Mouse (Mus musculus) lung, adult 2 months (tissue): ENCODE data around the gene Acrbp.

Source experiments
- CTCF ChIP-seq: fragments of 200-500 bp; IDR thresholded peaks from 2 replicates; pipeline ENCODE4 v1.5.1; 2011; ENCODE audit warnings: mild to moderate bottlenecking, low read length, control low read depth; ENCODE audit not compliant: insufficient read depth
- POLR2A ChIP-seq: fragments of 200-500 bp; IDR thresholded peaks from 2 replicates; pipeline ENCODE4 v1.6.1; 2011; ENCODE audit warnings: low read depth, mild to moderate bottlenecking, control low read depth, low read length, borderline replicate concordance; ENCODE audit errors: extremely low read depth

DNA sequence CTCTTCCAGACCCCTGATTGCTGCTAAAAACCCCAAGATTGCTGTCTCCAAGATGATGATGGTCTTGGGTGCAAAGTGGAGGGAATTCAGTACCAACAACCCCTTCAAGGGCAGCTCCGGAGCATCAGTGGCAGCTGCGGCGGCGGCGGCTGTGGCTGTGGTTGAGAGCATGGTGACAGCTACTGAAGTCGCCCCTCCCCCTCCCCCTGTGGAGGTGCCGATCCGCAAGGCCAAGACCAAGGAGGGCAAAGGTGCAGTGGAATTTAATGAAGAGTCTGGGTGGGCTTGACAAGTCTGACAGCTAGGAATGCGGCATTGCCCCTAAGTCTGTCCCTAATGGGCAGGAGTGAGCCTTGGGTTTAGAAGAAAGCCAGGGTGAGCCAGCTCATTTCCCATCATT lies 52.0 kb downstream of the Acrbp start:
- TF ChIP-seq POLR2A, result no peak
- TF ChIP-seq CTCF, result no peak
